In genomic region chr9:108062142-108062541, GRCm38 (mm10) we compare ENCODE assay signal across 15 mouse cellular contexts. TPM values are rescaled to one million over a fixed set of nuclear protein-coding genes. Genes with fewer than 3 reads are reported as not detected.
"Had no signal": no experiment of that assay in that cellular context is flagged by ENCODE, and none has a peak within 500 bp of the region (broad histone marks: within the 10 kb centered on the region; RNA-seq: fewer than 3 reads in every experiment).

No protein-coding gene starts in this region.

- H3K27me3 ChIP-seq: limb, embryonic 12.5 days; liver, embryonic 13.5 days; lung, embryonic 15.5 days had no signal

- H3K4me2 ChIP-seq: limb, embryonic 12.5 days; liver, embryonic 13.5 days; lung, embryonic 15.5 days had no signal

- ATAC-seq: intestine, postnatal 0 days; liver, postnatal 0 days had no signal

- H3K9me3 ChIP-seq: limb, embryonic 12.5 days; liver, embryonic 13.5 days; lung, embryonic 15.5 days had no signal

- DNase-seq: kidney, adult 8-10 months; liver; liver, embryonic 13.5 days; liver, postnatal 0 days; lung, postnatal 14 days; thymus, postnatal 4 days had no signal

- H3K4me1 ChIP-seq: limb, embryonic 12.5 days; lung, embryonic 15.5 days had no signal

- H3K9ac ChIP-seq: limb, embryonic 12.5 days; liver, embryonic 13.5 days; liver, postnatal 0 days; lung, embryonic 15.5 days had no signal

- H3K27ac ChIP-seq: left cerebral cortex, adult 2 months; limb, embryonic 12.5 days; lung, embryonic 15.5 days; macrophage; stomach, postnatal 0 days had no signal

- H3K4me3 ChIP-seq: left cerebral cortex, adult 2 months; limb, embryonic 12.5 days; liver, embryonic 13.5 days; lung, embryonic 15.5 days had no signal

RNA-seq across cellular contexts. Expression of gene Mst1, which starts 18.1 kb away (rescaled TPM):
- total RNA-seq: layer of hippocampus, postnatal 25 days; left cerebral cortex, adult 2 months; left cerebral cortex, postnatal 14 days; midbrain, postnatal 0 days had no signal
- polyA plus RNA-seq: midbrain, postnatal 0 days had no signal
